Mouse (Mus musculus): ENCODE results near the gene Lyl1. TPM values are rescaled to one million over a fixed set of nuclear protein-coding genes. Genes with fewer than 3 reads are reported as not detected.
"Not testable (repeated sequence)": the region's sequence is repeated elsewhere in the genome, so short reads cannot be mapped to it uniquely, and the experiment has no call there.

The Lyl1 gene
- polyA plus RNA-seq, 3 experiments from 2014 or later, result 0.20 to 2.7 (median 1.3) TPM

- ATAC-seq, result no peak
Measured at GRCm38 (mm10) chr8:84668731-84669485, 32.3 kb upstream of the Lyl1 start.

GRCm38 (mm10) chr8:84670295-84671006 lies 30.8 kb upstream of the Lyl1 start:
- not testable (repeated sequence) for ATAC-seq

GRCm38 (mm10) chr8:84677305-84677704 lies 24.0 kb upstream of the Lyl1 start:
- no peak for ATAC-seq

- ATAC-seq, result no peak
Measured at GRCm38 (mm10) chr8:84681476-84681875, 19.8 kb upstream of the Lyl1 start.

- ATAC-seq, result no peak
Measured at GRCm38 (mm10) chr8:84682257-84682656, 19.0 kb upstream of the Lyl1 start.

GRCm38 (mm10) chr8:84684537-84684936 lies 16.7 kb upstream of the Lyl1 start:
- ATAC-seq, result no peak

GRCm38 (mm10) chr8:84686191-84687002 lies 14.9 kb upstream of the Lyl1 start, which contains the start of gene Trmt1:
Gene Trmt1 (plus strand): TSS chr8:84686307.
- no peak for ATAC-seq

- ATAC-seq, result no peak
Measured at GRCm38 (mm10) chr8:84687003-84687704, 14.1 kb upstream of the Lyl1 start.

- ATAC-seq, result peak; percentile 80
Measured at GRCm38 (mm10) chr8:84687705-84688100, 13.6 kb upstream of the Lyl1 start, which contains the start of gene Nacc1. Gene Nacc1 (minus strand): TSS chr8:84687862.

GRCm38 (mm10) chr8:84689091-84689915 lies 12.0 kb upstream of the Lyl1 start:
- peak; percentile 83 for ATAC-seq

- ATAC-seq, result no peak
Measured at GRCm38 (mm10) chr8:84693332-84693731, 7.9 kb upstream of the Lyl1 start.

- ATAC-seq, result no peak
Measured at GRCm38 (mm10) chr8:84695140-84695539, 6.1 kb upstream of the Lyl1 start.

- no peak for ATAC-seq
Measured at GRCm38 (mm10) chr8:84697166-84698130, 3.8 kb upstream of the Lyl1 start.

- no peak for ATAC-seq
Measured at GRCm38 (mm10) chr8:84698288-84698687, 3.0 kb upstream of the Lyl1 start.

- no peak for ATAC-seq
Measured at GRCm38 (mm10) chr8:84698929-84699401, 2.3 kb upstream of the Lyl1 start.

GRCm38 (mm10) chr8:84699861-84700322 lies 1.4 kb upstream of the Lyl1 start:
- ATAC-seq, result peak; percentile 38

GRCm38 (mm10) chr8:84700526-84700925 lies 731 bp upstream of the Lyl1 start:
- ATAC-seq, result no peak

- no peak for ATAC-seq
Measured at GRCm38 (mm10) chr8:84702561-84702960, 1.3 kb downstream of the Lyl1 start.

GRCm38 (mm10) chr8:84702963-84703465 lies 1.8 kb downstream of the Lyl1 start:
- ATAC-seq, result no peak

Measured in inflammation-experienced regulatory T-cells, adult 6 months (primary cell).